Mouse (Mus musculus) embryonic facial prominence, embryonic 15.5 days (tissue): ENCODE data around the gene Clec2d. TPM values are rescaled to one million over a fixed set of nuclear protein-coding genes. Genes with fewer than 3 reads are reported as not detected.

Experiments used
- microRNA-seq: library from miRNA; unstranded; fragments of <30 nt; microRNA quantifications from one replicate; pipeline ENCODE4, GENCODE M21; 2016; ENCODE audit warnings: borderline number of aligned reads
- polyA plus RNA-seq: library from polyadenylated mRNA; unstranded; fragments of >200 nt; fragmentation: Nextera tagmentation; extraction: Ambion mirVana; gene quantifications from 2 replicates; pipeline ENCODE4 v1.2.1, GENCODE M21; 2015

Gene Clec2d
- polyA plus RNA-seq, 1 experiment from 2014 or later: 0.80 TPM

Small RNA genes lying within 50 kb of the gene (microRNA-seq; reads per million reads assigned to microRNA genes)
- gene Gm27514: not detected

Other genes starting within 250 kb of the Clec2d start
- 3.7 and 5.6 TPM in 2 replicates for gene Clec2g, start 246.2 kb upstream of the Clec2d start, polyA plus RNA-seq
- 0.39 TPM in 1 of 2 replicates, not detected in the other for gene Klrb1f, start 134.7 kb upstream of the Clec2d start, polyA plus RNA-seq
- not detected in 2 replicates for gene Clec2e, start 79.7 kb upstream of the Clec2d start, polyA plus RNA-seq
- 0.25 and 0.41 TPM in 2 replicates for gene Cd69, start 94.8 kb downstream of the Clec2d start, polyA plus RNA-seq
- 0.41 and 0.47 TPM in 2 replicates for gene 4922502D21Rik, start 151.2 kb downstream of the Clec2d start, polyA plus RNA-seq
- gene Clec12a, start 162.1 kb downstream of the Clec2d start, polyA plus RNA-seq: 2.5 and 2.7 TPM in 2 replicates
- gene Clec12b, start 205.3 kb downstream of the Clec2d start, polyA plus RNA-seq: 0.11 TPM in 1 of 2 replicates, not detected in the other
- 0.33 and 0.57 TPM in 2 replicates for gene Clec1b, start 216.7 kb downstream of the Clec2d start, polyA plus RNA-seq
- gene Clec9a, start 228.2 kb downstream of the Clec2d start, polyA plus RNA-seq: 0.08 TPM in 1 of 2 replicates, not detected in the other